Mouse (Mus musculus): Measurements from ENCODE around the gene Sh3tc1.

Sh3tc1 gene

GRCm38 (mm10) chr5:35755131-35755733, 15.4 kb upstream of the Sh3tc1 start:
- DNase-seq (ENCODE audit: low spot score in 2 of 2): no peak

DNA sequence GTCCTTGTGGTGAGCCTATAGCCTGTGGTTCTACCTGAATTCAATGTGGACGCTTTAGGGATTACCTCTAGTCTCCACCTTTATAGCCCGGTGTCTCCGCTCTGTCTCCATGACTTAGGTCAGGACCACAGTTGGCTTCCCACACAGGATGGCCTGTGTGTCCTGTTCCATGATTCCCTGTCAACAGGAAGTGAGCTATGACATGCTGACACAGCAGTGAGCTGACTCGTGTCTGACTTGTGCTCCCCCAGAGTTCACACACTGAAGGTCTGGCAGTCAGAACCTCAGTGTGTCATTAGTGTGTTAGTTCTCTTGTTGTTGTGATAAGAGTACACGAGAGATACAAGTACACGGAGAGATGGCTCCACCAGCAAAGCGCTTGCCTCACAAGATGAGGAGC, 11.2 kb upstream of the Sh3tc1 start:
- DNase-seq (ENCODE audit: low spot score in 2 of 2): no peak

GRCm38 (mm10) chr5:35750026-35750425, 10.2 kb upstream of the Sh3tc1 start:
- no peak for DNase-seq (ENCODE audit: low spot score in 2 of 2)

GRCm38 (mm10) chr5:35749416-35749815, 9.6 kb upstream of the Sh3tc1 start:
- no peak for DNase-seq (ENCODE audit: low spot score in 2 of 2)

DNA sequence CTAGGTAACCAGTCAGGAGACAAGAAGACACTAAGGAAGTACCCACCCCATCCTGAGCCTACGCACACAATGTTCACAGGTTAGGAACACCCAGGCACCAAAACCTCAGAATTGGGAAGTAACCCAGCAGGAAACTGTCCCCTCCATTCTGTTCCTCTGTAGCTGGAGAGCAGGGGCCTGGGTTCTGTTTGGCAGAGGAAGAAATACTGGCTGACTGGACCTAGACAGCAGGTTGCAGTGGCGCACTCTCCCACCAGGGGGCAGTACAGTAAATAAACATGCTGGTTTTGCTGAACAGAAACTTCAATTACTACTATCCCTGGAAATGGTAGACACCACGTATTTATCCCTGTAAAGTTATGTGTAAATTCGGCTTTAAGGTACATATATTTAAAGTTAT, 7.1 kb upstream of the Sh3tc1 start:
- DNase-seq (ENCODE audit: low spot score in 2 of 2): peak; percentile 40 to 80

DNA sequence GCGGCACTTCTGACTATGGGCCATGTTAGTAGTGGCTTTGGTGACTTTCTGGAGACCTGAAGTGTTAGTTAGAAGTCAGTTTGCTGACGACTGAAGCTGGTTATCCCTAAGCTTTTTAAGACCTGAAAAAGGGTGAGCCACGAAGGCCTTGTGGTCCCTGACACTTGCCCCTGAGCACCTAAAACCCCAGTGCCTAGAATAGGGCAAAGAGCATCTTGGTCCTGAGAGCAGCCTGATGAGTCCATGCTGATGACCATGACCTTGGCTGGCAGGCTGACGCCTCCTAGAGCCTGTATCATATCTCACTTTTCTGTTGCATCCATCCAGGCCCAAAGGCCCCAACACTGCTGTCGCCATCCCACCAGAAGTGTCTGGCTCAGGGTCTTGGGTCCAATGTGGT, 5.6 kb upstream of the Sh3tc1 start:
- DNase-seq (ENCODE audit: low spot score in 2 of 2): no peak

DNA sequence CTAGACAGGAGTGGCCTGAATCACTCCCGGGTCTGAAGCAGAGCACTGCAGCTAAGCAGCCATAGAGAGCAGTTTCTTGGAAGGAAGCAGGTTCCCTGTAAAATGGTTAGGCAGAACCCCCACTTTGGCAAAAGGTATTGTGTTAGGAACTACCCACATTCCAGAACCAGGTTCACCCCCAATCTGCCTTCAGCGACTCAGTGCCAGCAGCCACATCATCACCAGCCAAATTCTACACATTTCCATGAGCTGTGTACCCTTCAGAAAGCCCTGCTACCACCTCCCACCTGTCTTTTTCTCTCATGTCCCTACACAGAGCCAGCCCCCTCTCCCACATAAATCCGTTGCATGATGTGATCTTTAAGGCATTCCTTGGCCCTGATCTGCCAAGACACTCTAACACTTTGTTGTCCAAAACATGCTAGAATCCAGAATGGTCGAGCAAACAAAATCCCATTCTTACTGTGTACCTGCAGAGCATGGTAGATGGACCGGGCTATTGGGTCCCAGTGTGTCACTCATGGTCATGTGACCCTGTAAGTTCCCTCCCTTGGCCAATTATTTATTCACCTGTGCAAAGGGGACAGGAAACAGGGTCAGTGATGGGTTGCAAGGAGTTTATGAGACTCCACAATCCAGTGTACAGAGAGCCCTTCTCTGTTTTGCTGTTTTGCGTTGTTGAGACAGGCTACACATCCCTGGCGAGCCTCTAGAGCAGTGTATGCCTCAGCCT, 4.4 kb upstream of the Sh3tc1 start:
- DNase-seq (ENCODE audit: low spot score in 2 of 2): no peak

GRCm38 (mm10) chr5:35743238-35743951, 3.6 kb upstream of the Sh3tc1 start:
- no peak for DNase-seq (ENCODE audit: low spot score in 2 of 2)

- no peak for DNase-seq (ENCODE audit: low spot score in 2 of 2)
Observed at GRCm38 (mm10) chr5:35741225-35741820, 1.5 kb upstream of the Sh3tc1 start.

- no peak for DNase-seq (ENCODE audit: low spot score in 2 of 2)
Observed at GRCm38 (mm10) chr5:35740716-35741115, 929 bp upstream of the Sh3tc1 start.

- no peak for DNase-seq (ENCODE audit: low spot score in 2 of 2)
Observed at GRCm38 (mm10) chr5:35739005-35739404, 782 bp downstream of the Sh3tc1 start.

DNA sequence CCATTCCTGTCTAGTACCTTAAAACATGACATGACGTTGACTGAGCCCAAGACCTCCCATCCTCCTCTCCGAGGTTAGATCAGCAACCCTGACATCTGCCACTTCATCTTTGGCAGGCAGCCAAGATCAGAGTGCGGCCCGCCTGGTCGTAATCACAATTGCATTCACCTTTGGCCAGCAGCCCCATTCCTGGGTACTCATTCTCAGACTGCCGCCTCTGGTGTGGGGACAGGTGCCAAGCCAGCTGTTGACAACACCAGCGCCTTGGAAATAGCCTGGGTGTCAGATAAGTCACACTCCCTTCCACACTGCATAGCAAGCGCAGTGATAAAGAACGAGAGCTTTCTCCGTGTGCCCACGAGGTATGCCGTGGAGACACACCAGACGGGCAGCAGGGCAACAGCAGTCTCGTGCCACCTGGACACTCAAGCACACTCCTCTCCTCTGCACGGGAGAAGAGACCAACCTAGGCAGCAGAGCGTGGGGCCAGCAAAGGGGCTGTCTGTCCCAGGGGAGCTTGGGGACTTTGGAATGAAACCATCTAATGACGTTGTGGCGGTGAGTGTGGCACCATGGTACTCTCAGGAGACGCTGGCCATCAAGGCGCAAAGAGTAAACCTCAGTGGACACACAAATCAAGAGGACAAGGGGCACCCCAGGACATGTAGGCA, 2.4 kb downstream of the Sh3tc1 start:
- DNase-seq (ENCODE audit: low spot score in 2 of 2): no peak

- no peak for DNase-seq (ENCODE audit: low spot score in 2 of 2)
Observed at GRCm38 (mm10) chr5:35733523-35733922, 6.3 kb downstream of the Sh3tc1 start.

DNA sequence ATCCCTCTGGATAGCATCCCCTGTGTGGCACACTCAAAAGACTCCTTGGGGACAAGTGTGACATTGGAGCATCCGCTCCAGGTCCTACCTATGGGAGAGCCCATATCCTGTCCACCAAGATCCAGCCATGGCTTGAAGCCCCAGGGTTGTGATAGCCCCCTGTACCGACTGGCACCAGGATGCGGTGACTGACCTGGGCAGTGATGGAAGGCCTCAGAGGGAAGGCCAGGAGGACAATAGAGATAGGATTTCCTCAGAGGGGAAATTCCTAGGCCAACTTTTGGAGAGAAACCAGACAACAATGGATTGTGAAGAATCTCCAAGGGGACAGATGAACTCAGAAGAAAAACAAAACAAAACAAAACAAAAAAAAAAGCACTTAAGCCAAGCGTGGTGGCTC, 8.8 kb downstream of the Sh3tc1 start:
- DNase-seq (ENCODE audit: low spot score in 2 of 2): no peak

DNA sequence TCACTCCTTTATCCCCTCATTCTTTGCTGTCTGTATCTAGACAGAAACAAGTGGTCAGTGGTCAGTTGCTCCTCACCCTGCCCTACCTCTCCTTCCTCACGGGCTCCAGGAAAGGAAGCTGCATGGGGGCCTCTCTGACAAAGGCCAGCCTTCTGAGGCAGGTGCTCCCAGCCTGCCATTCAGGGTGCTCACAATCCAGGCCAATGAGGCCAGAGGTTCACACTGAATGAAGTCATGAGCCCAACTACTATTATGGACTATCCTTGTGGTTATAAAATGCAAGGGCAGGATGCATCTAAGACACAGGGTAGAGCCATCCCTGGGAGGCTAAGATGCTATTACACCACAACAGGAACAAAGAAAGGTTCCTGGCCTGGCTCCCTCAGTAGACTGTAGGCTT, 9.2 kb downstream of the Sh3tc1 start:
- DNase-seq (ENCODE audit: low spot score in 2 of 2): no peak

DNA sequence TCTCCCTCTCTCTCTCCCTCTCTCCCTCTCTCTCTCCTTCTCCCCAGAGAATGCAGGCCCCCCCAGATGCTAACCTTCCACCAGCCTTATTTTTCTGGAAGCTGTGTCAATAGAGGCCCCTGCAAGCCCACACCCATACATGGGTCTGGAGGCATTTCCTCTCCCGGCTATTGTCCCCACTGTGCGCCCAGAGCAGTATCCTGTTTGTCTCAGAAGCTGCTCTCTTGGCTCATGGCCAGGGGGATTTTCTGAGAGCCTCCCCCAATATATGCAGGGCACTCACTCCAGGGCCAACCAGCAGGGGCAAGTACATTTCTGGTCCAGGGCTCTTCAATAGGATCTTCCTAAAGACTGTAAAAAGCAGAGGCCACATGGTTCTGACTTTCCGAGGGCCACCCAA, 9.9 kb downstream of the Sh3tc1 start:
- DNase-seq (ENCODE audit: low spot score in 2 of 2): no peak

- peak in 1 of 2 experiments; percentile 57 for DNase-seq (ENCODE audit: low spot score in 2 of 2)
Observed at GRCm38 (mm10) chr5:35728957-35729460, 10.8 kb downstream of the Sh3tc1 start.

GRCm38 (mm10) chr5:35728344-35728956, 11.3 kb downstream of the Sh3tc1 start:
- no peak for DNase-seq (ENCODE audit: low spot score in 2 of 2)

DNA sequence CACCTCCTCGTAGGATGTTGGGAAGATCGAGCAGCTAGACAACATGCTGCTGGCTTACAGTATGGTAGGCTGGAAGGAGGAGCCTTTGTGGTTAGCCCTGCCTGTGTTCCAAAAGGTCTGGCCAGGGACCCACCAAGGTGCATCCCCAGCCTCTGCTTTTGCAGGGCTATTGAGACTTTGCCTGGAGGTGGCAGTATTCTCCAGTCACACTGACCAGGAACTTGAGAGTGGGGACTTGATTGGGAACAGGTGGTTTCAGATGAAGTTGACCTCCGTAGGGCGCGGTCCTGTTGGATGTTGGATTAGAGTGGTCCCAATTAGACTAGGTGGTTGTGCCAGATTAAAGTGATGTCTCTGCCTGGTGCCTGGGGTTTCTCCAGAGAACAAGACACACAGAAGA, 12.3 kb downstream of the Sh3tc1 start:
- no peak for DNase-seq (ENCODE audit: low spot score in 2 of 2)

DNA sequence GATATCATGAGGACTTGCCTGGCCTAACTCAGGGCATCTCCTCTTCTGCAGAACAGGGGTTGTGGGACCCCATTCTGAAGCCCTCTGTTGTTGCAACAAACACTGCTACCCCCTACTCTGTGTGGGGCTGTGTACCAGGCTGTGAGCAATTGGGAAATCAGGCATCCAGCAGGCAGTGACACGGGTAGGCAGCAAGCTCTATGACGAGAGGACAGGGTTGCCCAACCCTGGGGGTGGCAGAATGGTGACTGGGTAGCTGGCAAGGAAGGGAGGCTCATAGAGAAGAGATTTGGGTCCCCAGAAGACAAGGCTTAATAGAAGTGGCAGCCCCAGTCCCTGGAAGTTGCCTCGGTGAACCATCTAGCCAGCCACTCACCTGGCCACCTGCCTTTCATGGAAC, 13.9 kb downstream of the Sh3tc1 start:
- no peak for DNase-seq (ENCODE audit: low spot score in 2 of 2)

GRCm38 (mm10) chr5:35723900-35724299, 15.9 kb downstream of the Sh3tc1 start:
- DNase-seq (ENCODE audit: low spot score in 2 of 2): no peak

Data from urinary bladder, postnatal 4 days (tissue).